Mouse (Mus musculus): ENCODE measurements at regions not wholly inside any gene's neighbourhood (a gene's known extent, or its start where the extent isn't known, plus 50 kb on each side); places are given as distances from the start of the nearest gene placed in this dataset.

GRCm38 (mm10) chr9:61699618-61700017, 214.7 kb downstream of the Rplp1 start:
- TF ChIP-seq EP300 (IDR thresholded peaks at IDR 0.05; ENCODE audit: low read depth), result no peak
- TF ChIP-seq CTCF (IDR thresholded peaks at IDR 0.05; ENCODE audit: low read depth), result no peak
